Mouse (Mus musculus): ENCODE data around the gene Carmil1.

- TF ChIP-seq EP300 (IDR thresholded peaks at IDR 0.05; ENCODE audit: low read depth in 1 of 2, low read length in 2 of 2) = no peak
- TF ChIP-seq CTCF (IDR thresholded peaks at IDR 0.05 in 2 of 3, conservative IDR thresholded peaks at IDR 0.05 in 1 of 3; ENCODE audit: control insufficient read depth in 1 of 3, insufficient read depth in 1 of 3, low read depth in 2 of 3, low read length in 3 of 3, poor library complexity in 1 of 3, severe bottlenecking in 1 of 3) = no peak
- no peak for TF ChIP-seq POLR2A (IDR thresholded peaks at IDR 0.05; ENCODE audit: control insufficient read depth in 1 of 2, insufficient read depth in 1 of 2, low read depth in 1 of 2, low read length in 2 of 2, poor library complexity in 1 of 2)
- TF ChIP-seq MAZ (IDR thresholded peaks at IDR 0.05; ENCODE audit: low read depth, low read length) = no peak
- TF ChIP-seq POLR2AphosphoS5 (IDR thresholded peaks at IDR 0.05; ENCODE audit: borderline replicate concordance, low read depth, low read length) = no peak
- TF ChIP-seq CHD1 (IDR thresholded peaks at IDR 0.05; ENCODE audit: low read depth, low read length) = no peak
- no peak for TF ChIP-seq CHD2 (IDR thresholded peaks at IDR 0.05; ENCODE audit: low read length)
- no peak for TF ChIP-seq ELF1 (IDR thresholded peaks at IDR 0.05; ENCODE audit: low read depth, low read length)
- TF ChIP-seq BHLHE40 (IDR thresholded peaks at IDR 0.05; ENCODE audit: borderline replicate concordance, low read depth, low read length) = no peak
- TF ChIP-seq ZMIZ1 (IDR thresholded peaks at IDR 0.05; ENCODE audit: low read depth, low read length) = no peak
- no peak for TF ChIP-seq GATA1 (IDR thresholded peaks at IDR 0.05; ENCODE audit: low read depth, low read length)
- no peak for TF ChIP-seq E2F4 (IDR thresholded peaks at IDR 0.05; ENCODE audit: borderline replicate concordance, low read depth, low read length)
- TF ChIP-seq ZKSCAN1 (IDR thresholded peaks at IDR 0.05; ENCODE audit: low read depth, low read length) = no peak
Observed at GRCm38 (mm10) chr13:24327201-24327600, 46.6 kb upstream of the Carmil1 start, which contains the start of gene Cmah.

Data from MEL (cell line).